Mouse (Mus musculus) kidney, postnatal 36 days (tissue): ENCODE results near the gene Pmm1.

Source experiments
- DNase-seq, 2 experiments: peaks; one replicate each; pipeline ENCODE4 v3.0.0; 2021 to 2022; ENCODE audit warnings: mixed read lengths in 2 of 2

The Pmm1 gene

DNA sequence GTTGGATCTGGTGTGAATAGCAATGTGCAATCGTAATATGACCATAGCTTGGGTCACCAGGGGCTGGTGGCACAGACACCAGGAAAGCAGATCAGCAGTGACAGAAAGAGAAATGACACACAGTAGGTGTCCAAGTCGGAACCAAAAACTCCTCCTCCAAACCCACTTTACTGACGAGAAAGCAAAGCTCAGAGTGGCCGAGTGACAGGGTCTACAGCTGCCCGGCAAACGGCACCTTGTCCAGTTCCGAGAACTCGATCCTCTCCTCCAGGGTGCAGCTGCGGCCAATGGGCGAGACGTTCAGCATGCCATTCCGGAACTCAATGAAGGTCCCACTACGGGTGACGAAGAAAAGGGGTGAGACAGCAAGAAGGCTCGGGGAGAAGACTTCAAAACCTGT lies 5.3 kb downstream of the Pmm1 start:
- DNase-seq = no peak

DNA sequence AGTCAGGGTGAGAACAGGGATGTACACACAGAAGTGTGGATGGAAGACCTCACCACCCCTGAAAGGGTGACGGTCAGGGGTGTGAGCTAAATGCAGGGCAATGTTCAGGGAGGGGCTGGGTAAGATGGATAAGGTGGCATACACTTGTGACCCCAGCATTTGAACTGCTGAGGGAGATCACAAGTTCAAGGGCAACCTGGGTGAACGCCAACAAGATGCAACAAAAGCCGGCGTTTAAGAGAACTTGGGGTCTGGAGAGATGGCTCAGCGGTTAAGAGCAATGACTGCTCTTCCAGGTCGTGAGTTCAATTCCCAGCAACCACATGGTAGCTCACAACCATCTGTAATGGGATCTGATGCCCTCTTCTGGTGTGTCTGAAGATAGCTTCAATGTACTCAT lies 6.0 kb downstream of the Pmm1 start:
- no peak for DNase-seq

DNA sequence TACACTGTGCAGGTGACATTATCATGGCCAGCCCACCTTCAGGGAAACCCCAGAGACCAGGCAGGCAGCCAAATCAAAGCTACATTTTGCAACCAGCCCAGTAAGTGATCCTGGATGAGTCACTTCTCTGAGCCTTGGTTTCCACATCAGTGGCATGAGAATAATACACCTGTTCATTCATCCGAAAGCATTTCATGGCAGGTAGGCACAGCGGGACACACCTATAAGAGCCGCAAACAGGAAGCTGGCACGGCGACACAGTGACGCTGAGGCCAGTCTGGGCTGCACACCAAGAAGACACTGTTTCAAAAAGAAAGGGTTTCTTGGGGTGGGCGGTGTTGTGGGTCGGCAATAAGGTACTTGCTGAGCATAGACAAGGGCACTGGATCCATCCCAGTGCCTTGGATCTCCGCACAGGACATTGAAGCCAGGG lies 6.6 kb downstream of the Pmm1 start:
- DNase-seq = no peak

DNA sequence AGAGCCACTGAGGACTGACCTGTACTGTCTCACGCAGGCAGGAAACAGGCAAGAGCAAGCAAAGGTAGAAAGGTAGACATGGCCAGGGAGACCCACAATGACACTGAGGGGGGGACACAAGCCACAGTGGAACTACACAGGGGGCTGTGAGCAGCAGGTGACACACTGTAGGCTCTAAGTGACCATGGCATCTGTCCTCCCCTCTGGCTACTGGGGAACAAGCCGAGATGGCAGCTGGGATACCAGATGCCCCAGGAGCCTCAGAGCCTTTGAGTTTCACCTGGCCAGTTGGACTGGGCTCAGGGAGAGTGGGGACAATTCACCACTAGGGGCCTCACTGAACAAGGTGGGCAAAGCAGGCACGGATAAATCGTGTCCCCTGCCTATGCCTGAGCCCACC lies 8.4 kb downstream of the Pmm1 start:
- DNase-seq = no peak

DNA sequence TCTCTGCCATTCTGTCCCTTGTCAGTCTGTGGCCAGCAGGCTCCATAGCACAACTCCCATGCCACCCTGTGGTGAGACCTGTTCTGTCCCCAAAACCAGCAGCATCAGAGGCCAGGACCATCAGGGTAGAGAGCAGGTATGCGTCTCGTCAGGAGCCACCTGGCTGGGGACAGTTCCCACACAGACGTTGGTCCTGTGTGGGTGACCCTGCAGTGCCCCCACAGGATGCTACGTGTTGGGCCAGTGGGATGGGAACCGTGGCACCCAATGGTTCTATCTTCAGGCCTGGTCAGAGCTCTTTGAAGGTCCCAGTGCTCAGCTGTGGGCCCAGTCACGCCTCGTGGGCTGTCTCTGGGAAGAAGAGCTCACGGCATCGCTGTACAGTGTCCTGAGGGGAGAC lies 9.6 kb downstream of the Pmm1 start:
- no peak for DNase-seq

DNA sequence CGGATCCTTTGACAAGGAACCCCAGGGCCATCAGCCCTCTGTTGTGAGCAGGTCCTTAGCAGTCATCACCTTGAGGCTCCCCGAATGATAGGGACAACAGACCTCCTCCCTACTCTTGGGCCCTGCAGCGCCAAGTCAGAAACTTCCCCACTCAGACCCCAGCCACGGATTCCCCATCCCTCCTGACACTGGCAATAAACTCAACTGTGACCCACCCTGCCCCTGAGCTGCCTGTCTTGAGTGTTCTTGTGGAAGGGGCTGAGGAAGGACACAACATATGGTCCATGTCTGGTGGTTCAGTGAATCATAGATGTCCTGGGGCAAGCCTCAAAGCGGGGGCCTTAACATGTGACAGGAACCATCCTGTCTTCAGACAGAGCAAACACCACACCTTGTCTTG lies 10.0 kb downstream of the Pmm1 start:
- no peak for DNase-seq

DNA sequence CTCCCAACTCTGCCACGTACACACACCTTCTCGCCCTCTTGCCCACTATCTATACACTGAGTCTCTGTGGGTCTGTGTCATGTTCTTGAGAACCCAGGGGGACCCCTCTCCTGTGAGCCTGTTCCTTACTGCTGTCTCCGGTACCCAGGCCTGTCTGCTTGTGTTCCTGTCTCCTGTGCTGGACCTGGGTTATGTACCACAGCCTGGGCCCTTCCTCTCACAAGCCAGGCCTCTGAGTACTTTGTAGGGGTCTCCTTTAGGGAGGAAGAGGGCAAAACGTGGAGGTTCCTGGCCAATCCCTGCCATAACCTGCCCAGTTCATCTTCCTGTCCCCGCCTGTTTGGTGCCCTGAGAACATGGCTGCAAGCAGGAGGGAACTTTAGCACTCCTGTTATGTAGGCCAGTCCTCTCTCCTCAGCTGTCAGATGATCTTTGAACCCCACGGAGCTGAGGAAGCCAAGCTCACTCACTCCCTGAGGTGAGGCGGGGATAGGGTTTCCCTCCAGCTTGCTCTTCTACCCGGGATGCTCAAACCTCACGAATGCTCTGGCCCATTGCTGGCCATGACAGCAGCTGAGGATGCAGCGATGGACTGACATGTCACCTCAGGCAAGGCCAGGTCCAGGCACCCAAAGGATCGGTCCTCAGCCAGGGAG lies 11.1 kb downstream of the Pmm1 start:
- peak; percentile 58 to 67 for DNase-seq

DNA sequence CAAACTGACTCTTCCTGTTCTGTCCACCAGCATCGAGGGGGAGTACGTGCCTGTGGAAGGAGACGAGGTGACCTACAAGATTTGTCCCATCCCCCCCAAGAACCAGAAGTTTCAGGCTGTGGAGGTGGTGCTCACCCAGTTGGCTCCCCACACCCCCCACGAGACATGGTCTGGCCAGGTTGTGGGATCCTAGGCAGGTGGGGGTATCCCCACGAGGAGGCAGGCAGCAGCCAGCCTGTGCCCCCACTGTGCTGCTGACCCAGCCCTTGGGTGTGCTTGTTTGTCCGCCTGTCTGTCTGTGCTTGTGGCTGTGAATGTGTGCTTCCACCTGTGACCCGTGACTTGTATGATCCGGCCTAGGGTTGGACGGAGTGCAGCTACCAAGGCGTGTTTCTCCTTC lies 11.7 kb downstream of the Pmm1 start:
- no peak for DNase-seq

DNA sequence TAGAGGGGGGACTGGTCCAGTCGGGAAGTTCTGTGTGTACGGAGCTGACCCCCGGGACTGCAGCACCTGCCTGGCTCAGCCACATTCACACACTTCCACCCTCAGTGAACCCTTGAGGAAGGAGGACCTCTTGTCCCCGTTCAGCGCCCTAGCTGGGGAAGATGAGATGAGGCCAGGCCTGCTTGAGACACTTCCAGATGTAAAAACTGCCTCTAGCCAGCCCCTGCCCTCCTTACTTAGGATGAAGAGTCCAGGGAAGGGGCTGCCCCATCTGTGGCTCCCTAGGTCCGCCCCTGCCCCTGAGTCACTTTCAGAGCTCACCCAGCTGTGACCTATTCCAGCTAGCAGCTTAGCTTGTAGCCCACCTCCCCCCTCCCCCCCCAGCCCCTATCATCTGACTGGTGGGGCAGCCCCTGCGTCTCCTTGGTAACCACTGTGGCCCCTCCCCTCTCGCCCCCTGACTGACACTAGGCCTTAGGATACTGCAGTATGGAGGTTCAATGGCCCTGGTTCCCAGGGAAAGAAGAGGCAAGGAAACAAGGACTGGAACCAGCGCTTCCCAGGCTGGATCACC lies 17.5 kb downstream of the Pmm1 start:
- no peak for DNase-seq

DNA sequence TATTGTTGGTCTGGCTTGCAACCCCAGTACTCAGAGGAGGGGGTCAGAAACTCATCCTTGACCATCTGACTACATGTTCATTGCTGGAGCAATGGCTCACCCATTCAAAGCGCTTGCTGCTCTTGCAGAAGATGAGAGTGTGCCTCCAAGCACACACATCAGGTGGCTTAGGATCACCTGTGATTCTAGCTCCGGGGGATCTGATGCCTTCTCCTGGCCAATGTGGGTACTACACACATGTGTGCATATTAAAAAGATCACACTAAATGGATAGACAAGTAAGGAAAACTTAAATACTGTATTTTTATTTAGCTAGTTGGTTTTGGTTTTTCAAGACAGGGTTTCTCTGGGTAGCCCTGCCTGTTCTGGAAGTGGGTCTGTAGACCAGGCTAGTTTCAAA lies 19.7 kb downstream of the Pmm1 start:
- DNase-seq = no peak

DNA sequence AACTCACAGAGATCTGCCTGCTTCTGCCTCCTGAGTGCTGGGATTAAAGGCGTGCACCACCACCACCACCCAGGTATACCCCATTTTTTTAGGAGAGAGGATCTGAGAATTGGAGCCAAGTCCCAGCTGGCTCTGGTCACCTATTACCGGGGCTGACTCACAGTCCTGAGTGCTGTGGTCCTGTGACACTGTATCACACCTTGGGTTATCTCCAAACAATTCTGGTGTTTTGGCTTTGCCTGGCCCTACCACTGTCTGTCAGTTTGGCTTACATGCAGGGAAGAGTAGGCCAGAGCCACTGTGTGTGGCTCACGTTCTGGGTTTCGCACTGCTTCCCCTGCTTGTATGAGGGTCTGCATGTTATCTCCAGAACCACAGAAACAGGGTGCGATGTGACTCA lies 20.5 kb downstream of the Pmm1 start:
- DNase-seq = no peak

DNA sequence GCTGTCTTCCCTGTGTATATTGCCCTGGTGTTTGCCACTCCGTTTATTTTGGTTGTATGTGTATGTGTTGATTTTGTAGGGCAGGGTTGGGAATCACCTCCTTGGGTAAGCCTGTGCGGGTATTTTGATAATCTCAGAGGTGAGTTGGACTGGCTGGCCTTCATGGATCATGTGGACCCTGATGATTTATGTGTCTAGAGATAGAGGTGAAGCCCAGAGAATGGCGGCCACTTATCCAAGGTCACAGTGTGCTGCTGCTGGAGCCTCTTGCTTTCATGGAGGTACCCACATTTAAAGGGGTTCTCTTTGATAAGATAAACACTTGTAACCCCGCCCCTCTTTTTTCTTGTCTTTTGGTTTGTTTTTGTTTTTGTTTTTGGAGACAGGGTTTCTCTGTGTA lies 21.0 kb downstream of the Pmm1 start:
- no peak for DNase-seq

DNA sequence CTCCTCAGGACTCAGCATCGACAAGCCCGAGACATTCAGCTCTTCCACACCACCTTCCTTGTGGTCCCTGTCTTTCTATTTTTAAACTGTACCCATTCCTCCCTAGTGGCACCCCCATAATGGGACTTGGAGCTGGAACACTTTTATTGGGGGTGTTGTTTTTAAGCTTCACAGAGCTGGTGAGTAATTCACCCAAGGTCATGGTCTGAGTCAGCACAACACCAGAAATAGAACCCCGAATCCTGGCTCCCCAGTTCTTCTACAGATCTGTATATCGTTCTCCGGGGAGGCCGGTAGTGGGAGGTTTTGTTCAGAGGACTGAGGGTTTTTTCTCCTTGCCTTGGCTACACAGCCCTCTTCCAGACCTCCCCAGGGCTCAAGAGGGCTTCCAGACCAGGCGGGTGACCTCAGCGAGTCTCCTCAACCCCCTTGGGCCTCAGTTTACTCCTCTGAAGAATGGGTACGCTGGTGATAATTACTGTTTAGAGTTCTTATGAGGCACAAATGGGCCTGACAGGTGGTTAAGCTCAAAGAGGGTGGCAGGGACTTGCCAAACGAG lies 21.5 kb downstream of the Pmm1 start:
- DNase-seq = no peak

DNA sequence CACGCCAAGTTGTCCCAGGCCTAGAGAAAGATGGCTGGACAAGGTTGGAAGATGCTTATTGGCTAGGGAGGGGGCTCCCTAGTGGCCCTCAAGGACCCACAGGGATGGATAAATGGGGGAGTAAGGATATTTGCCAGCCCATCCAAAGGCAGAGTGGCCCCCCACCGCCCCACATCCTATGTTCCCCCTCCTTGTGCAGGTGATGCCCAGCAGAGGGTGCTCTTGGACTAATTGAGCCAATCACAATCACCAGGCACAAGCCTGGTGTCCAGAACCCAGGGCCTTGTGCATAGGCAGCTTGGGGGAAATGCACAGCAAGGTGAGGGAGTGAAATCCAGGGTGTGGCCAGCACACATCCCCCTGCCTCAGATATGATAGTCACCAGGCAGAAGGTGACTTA lies 22.5 kb downstream of the Pmm1 start:
- peak; percentile 30 to 77 for DNase-seq

DNA sequence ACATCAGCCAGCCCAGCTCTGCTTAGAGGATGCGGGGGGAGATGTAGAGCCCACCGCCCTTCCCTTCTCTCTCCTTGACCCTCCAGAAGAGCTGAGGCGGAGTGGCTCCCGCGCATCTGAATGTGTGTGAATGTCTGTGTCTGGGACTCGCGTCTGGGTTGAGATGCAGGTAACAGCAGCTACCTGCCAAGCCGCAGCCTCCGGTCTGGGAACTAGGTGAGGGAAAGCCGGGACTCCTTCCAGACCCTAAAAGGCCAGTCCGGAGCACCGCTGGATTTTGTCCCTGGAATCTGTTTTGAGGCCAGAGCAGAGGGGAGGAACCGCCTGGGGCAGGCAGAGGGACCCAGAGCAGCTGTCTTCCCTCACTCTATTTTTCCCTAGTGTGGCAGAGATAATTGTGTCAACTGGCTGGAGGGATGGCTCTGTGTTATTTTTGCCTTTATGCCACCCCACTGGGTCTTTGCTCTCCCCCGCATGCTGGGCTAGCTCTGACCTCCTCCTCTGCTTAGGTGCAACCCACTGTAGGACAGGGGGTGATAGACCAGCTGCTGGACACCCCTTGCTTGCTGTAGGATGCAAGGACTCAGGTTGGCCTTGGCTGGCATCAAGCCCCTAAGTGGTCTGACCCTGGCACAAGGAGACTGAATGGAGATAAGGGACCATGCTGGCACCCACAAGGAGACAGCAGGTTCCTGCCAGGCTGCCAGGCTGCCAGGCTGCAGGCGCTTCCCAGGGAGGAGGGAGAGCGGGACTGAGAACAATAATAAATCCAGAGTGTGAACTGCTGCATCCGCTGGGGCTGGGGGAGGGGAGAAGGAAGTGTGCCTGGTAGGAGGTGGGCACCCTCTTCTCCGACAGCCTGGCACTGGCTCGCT lies 23.4 kb downstream of the Pmm1 start:
- DNase-seq = peak in 1 of 2 experiments; percentile 39

DNA sequence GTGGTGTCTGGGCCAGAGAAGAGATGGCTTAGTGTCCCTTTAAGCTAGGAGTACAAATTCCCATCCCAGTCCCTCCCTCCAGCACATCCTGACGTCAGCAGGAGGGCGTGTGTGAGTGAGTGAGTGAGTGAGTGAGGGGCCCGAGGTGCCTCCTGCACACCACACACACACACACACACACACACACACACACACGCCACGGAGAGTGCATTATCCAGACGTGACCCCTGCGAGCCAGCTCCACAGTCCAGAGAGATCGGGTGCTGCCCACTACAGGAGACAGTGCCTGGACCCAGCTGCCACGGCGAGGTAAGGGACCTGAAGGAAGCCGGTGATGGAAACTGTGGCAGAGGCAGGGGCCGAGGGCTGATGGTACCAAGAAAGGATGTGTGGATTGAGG lies 24.1 kb downstream of the Pmm1 start, which contains the start of gene Csdc2:
Csdc2 (plus strand) TSS at position 81 of the 400 bp plus-strand sequence.
- peak; percentile 53 to 76 for DNase-seq

DNA sequence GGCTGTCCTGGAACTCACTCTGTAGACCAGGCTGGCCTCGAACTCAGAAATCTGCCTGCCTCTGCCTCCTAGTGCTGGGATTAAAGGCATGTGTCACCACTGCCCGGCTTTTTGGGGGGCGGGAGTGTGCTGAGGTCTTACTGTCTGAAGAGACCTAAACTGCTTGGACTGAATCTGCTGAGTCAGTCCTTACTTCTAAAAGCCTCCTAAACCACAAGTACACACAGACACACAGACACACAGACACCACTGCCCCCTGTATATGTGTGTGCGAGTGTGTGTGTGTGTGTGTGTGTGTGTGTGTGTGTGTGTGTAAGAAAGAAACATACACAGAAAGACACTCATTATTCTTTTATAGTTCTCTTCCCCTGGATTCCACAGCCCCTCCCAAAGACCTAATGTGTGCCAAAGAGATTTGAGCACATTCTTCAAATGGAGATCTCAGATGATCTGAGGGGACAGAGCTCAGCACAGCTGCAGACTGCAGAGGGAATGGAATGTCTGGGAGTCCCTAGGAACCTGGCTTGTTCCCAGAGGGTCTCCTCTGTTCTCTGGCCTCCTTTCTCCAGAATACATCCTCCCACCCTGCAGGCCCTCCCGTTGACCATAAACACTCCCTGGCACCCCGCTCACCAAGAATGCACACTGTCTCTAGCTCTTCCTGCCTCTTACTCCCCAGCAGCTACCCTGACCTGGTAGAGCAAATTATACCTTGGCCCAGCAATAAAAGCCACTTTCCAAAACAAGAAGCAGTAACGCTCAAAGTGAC lies 24.7 kb downstream of the Pmm1 start:
- no peak for DNase-seq

DNA sequence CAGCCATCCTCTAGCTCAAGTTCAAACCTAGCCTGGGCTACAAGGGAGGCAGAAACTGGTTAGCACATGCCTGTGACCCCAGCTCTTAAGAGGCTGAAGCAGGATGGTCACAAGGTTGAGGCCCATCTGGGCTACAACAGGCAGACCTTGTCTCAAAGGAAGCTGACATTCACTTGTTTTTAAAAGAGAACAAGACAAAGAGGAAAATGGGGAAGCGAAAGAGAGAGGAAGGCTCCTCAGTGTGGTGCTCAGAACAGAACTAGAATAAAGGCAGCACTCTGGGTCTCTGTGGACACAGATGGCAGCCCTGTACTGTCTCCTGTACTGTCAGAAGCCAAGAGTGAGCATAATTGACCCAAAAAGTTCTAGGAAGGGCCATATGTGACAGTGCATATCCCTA lies 26.7 kb downstream of the Pmm1 start:
- DNase-seq = no peak

DNA sequence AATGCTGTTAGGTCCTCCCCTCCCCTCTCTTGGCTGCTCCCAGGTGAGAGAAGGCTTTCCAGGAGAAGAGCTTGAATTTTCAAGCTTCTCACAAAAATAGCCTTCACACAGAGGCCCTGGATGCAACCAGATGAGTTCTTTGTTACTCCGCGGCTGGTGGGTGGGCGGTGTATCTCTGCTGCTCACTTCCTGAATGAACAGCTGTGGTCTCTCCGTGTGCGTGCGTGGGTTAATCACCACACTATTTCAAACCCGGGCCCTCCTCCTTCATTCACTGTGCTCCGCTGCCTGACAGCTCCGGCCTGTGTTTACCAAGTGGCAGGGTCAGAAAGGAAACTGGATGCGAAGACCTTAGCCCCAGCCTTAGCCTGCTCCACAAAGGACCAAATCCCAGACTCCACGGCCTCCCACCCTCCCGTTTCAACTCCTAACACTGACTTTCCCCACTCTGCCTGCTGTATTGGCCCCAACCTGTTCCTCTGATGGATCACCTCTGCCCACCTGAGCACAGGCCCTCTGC lies 27.7 kb downstream of the Pmm1 start:
- peak in 1 of 2 experiments; percentile 23 for DNase-seq

DNA sequence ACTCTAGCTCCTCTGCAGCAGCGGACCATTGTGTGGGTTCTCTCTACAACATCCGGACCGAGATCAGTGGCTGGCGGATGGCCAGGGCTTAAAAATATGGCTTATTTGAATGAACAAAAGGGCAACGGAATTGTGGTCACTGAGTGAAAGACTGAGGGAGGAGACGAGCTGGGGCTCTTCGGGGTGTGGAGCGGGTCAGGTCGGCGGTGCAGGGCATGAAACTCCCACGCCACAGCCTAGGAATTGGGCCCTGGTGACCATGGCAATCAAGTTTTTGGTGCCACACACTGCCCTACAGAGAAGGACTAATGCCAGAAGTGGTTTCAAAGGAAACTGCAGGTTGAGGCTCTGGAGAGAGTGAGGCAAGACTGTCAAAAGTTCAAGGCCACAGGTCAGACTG lies 32.5 kb downstream of the Pmm1 start:
- DNase-seq = peak; percentile 80 to 86

DNA sequence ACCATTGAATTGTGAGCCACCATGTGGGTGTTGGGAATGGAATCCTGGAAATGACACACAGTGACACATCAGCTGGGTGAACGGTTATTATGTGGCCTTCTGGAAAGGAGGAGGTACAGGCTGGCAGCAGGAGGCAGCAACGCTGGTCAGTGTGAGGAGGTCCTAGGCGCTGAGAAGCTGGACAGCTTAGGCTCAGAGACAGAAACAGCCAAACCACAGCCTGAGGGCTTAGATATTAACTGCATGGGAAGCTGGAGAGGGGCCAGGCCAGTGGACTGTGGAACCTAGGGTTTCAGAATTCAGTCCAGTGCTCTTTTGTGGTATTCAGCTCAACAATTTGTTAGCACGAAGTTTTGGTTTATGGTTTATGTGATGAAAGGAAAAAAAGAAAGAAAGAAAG lies 33.0 kb downstream of the Pmm1 start:
- DNase-seq = peak; percentile 91 to 92

DNA sequence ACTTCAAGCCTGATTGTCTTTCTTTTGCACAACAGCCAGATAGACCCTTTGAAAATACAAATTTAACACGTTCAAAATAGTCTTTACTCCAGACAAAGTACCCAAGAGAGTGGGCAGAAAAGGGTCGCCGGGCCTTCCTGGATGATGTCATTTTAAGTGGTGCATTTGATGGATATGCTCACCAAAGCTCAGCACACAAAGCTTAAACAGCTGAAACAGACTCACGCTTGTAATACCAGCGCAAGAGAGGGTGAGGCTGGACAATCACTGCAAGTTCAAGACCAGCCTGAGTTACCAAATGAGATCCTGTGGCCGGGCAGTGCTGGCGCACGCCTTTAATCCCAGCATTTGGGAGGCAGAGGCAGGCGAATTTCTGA lies 34.3 kb downstream of the Pmm1 start:
- no peak for DNase-seq
